Mouse (Mus musculus) brain, adult 2 months (tissue): ENCODE data around the gene Irak1bp1.

Experiments
- DNase-seq: peaks from one replicate; pipeline ENCODE4 v3.0.0; 2011; ENCODE audit warnings: low read depth, low spot score

The Irak1bp1 gene

DNA sequence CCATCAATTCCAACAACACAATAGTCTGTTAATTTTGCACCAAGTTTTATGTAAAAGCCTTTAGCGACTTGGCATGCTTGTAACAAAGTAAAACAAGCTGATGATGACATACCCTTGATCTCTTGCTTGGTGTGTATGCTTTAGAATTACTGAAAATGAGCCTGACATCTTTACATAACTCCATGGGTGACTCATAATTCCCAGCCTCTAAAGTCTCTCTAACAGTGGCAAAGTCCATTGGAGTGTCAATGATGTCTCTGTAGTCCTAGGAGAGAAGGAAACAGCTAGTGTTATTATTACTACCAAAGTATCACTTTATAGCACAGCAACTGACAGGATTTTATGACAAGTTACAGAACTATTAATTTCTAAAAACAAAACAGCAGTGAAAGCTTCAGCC lies 47.7 kb downstream of the Irak1bp1 start:
- peak; percentile 30 for DNase-seq

DNA sequence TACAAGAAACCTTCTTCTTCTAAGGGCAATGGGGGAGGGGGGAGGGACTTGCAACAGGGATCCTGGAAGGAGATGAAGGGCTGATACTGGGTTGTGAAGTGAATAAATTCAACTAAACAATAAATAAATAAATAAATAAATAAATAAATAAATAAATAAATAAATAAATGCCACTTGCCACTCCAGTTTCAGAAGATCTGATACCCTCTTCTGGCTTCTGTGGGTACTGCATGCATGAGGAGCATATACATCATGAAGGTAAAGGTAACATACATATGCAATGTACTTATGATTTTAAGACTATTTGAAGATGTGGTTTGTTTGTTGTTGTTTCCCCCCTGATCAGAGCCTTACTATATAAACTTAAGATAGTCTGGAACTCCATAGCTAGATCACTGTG lies 54.8 kb downstream of the Irak1bp1 start:
- DNase-seq: no peak

DNA sequence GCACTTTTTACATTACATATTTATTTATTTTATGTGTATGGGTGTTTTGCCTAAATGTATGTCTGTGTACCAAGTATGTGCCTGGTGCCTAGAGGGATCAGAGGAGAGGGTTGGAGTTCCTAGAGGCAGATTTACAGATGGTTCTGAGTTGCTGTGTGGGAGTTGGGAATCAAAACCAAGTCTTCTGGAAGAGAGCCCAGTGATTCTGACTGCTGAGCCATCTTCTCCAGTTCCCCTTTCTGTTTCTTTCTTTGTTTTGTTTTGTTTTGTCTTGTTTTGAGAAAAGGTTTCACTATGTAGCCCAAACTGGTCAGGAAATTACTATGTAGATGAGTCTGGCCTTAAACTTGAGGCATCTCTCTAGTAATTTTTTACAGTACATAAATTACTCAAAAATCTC lies 59.3 kb downstream of the Irak1bp1 start:
- DNase-seq: peak; percentile 80
